ENCODE assay signal across 29 mouse cellular contexts in genomic region chr15:103123343-103123742, GRCm38 (mm10). TPM values are rescaled to one million over a fixed set of nuclear protein-coding genes. Genes with fewer than 3 reads are reported as not detected.
DNase-seq lines count a peak whose midpoint lies in the region; ATAC-seq lines count a peak whose summit lies in the region.
"Had no signal": no experiment of that assay in that cellular context is flagged by ENCODE, and none has a peak within 500 bp of the region (broad histone marks: within the 10 kb centered on the region; RNA-seq: fewer than 3 reads in every experiment).

No protein-coding gene starts in this region.

- H3K9me3 ChIP-seq in intestine, embryonic 15.5 days, result no peaks in the 10 kb centered on the region
- H3K9me3 ChIP-seq in intestine, embryonic 16.5 days (ENCODE audit: control insufficient read depth, low read length), result no peaks in the 10 kb centered on the region
- H3K9me3 ChIP-seq in neural tube, embryonic 12.5 days, result no peaks in the 10 kb centered on the region
- H3K9me3 ChIP-seq in neural tube, embryonic 15.5 days (replicated peaks), result no peaks in the 10 kb centered on the region
- H3K9me3 ChIP-seq in liver, embryonic 11.5 days (ENCODE audit: control insufficient read depth, low read length), result no peaks in the 10 kb centered on the region
- H3K9me3 ChIP-seq: embryonic facial prominence, embryonic 15.5 days; forebrain, embryonic 12.5 days; heart, embryonic 13.5 days; limb, embryonic 12.5 days; liver, embryonic 12.5 days had no signal

- H3K27me3 ChIP-seq in intestine, embryonic 15.5 days (replicated peaks), result peaks cover 56% of the 10 kb centered on the region
- H3K27me3 ChIP-seq in intestine, embryonic 16.5 days (replicated peaks; ENCODE audit: control insufficient read depth, insufficient read depth, low read length), result peaks cover 32% of the 10 kb centered on the region
- 0 out of 2 replicates have a peak, but pooled peaks cover 2% of the 10 kb centered on the region for H3K27me3 ChIP-seq in neural tube, embryonic 12.5 days (replicated peaks)
- H3K27me3 ChIP-seq in neural tube, embryonic 15.5 days (replicated peaks), result no peaks in the 10 kb centered on the region
- peaks cover 47% of the 10 kb centered on the region for H3K27me3 ChIP-seq in liver, embryonic 11.5 days (replicated peaks; ENCODE audit: control insufficient read depth, insufficient read depth, low read length)

- no peak overlapping the region for H3K4me2 ChIP-seq in intestine, embryonic 15.5 days (replicated peaks)
- no peak overlapping the region for H3K4me2 ChIP-seq in intestine, embryonic 16.5 days (ENCODE audit: low read depth, low read length)
- peak overlapping the region; percentile 20 for H3K4me2 ChIP-seq in neural tube, embryonic 12.5 days (replicated peaks)
- H3K4me2 ChIP-seq in neural tube, embryonic 15.5 days, result no peak overlapping the region
- no peak overlapping the region for H3K4me2 ChIP-seq in liver, embryonic 11.5 days
- H3K4me2 ChIP-seq: embryonic facial prominence, embryonic 15.5 days; forebrain, embryonic 12.5 days; heart, embryonic 13.5 days; limb, embryonic 12.5 days; liver, embryonic 12.5 days; midbrain, embryonic 12.5 days had no signal

- no peak overlapping the region for H3K27ac ChIP-seq in intestine, embryonic 15.5 days
- no peak overlapping the region for H3K27ac ChIP-seq in intestine, embryonic 16.5 days (ENCODE audit: low read length)
- peak overlapping the region; percentile 13; the same call in 1 of the 2 replicates for H3K27ac ChIP-seq in neural tube, embryonic 12.5 days
- 0 out of 2 replicates have a peak overlapping the region, but pooled peaks have one; percentile 33 for H3K27ac ChIP-seq in neural tube, embryonic 15.5 days (replicated peaks)
- H3K27ac ChIP-seq in liver, embryonic 11.5 days (ENCODE audit: low read depth, low read length), result no peak overlapping the region
- H3K27ac ChIP-seq: embryonic facial prominence, embryonic 15.5 days; forebrain, embryonic 12.5 days; heart, embryonic 13.5 days; limb, embryonic 12.5 days; liver, embryonic 12.5 days; midbrain, embryonic 12.5 days had no signal

- WGBS in intestine, embryonic 15.5 days, result 45% methylated on average over 8 of the region's 8 CpGs
- 47% methylated on average over 8 of the region's 8 CpGs for WGBS in intestine, embryonic 16.5 days
- WGBS in neural tube, embryonic 12.5 days, result 24% methylated on average over 8 of the region's 8 CpGs
- 13% methylated on average over 8 of the region's 8 CpGs for WGBS in neural tube, embryonic 15.5 days
- 51% methylated on average over 8 of the region's 8 CpGs for WGBS in liver, embryonic 11.5 days

- peak; percentile 18; the same call in 1 of the 2 replicates for ATAC-seq in intestine, embryonic 15.5 days
- no peak for ATAC-seq in intestine, embryonic 16.5 days
- no peak for ATAC-seq in neural tube, embryonic 12.5 days (ENCODE audit: low FRiP score, low read depth)
- no peak for ATAC-seq in neural tube, embryonic 15.5 days (ENCODE audit: low FRiP score)
- no peak for ATAC-seq in liver, embryonic 11.5 days (replicated peaks; ENCODE audit: low FRiP score)
- ATAC-seq: forebrain, postnatal 0 days; inflammation-experienced regulatory T-cells, adult 6 months; liver, embryonic 12.5 days; liver, postnatal 0 days had no signal

- peak; percentile 64 for DNase-seq in kidney, postnatal 10 days
- DNase-seq in kidney, adult 18-20 months, result no peak
- DNase-seq in neural tube, embryonic 10.5 days (ENCODE audit: extremely low spot score, low spot score), result no peak
- DNase-seq in liver, embryonic 11.5 days (ENCODE audit: low spot score), result no peak
- DNase-seq: adrenal gland, postnatal 36 days; B cell, adult 2 months; cerebellum, adult 18-20 months; cerebellum, postnatal 10 days; forebrain, postnatal 0 days; heart, postnatal 10 days; layer of hippocampus, adult 9-11 months; liver, postnatal 0 days; lung, postnatal 36 days; right cerebral cortex, adult 18-20 months; spleen, adult 18-20 months; thymus, postnatal 14 days had no signal

- no peak overlapping the region for H3K9ac ChIP-seq in intestine, embryonic 15.5 days
- H3K9ac ChIP-seq in intestine, embryonic 16.5 days (ENCODE audit: low read depth, low read length), result no peak overlapping the region; the same call in 1 of the 2 replicates
- H3K9ac ChIP-seq in neural tube, embryonic 12.5 days, result no peak overlapping the region
- H3K9ac ChIP-seq in neural tube, embryonic 15.5 days (replicated peaks), result no peak overlapping the region
- no peak overlapping the region for H3K9ac ChIP-seq in liver, embryonic 11.5 days (ENCODE audit: low read depth, low read length)
- H3K9ac ChIP-seq: embryonic facial prominence, embryonic 15.5 days; forebrain, embryonic 12.5 days; forebrain, postnatal 0 days; heart, embryonic 13.5 days; limb, embryonic 12.5 days; liver, embryonic 12.5 days; liver, postnatal 0 days; midbrain, embryonic 12.5 days had no signal

- no peak overlapping the region for H3K4me3 ChIP-seq in intestine, embryonic 15.5 days (replicated peaks)
- H3K4me3 ChIP-seq in intestine, embryonic 16.5 days (ENCODE audit: low read length), result no peak overlapping the region
- no peak overlapping the region for H3K4me3 ChIP-seq in neural tube, embryonic 12.5 days
- H3K4me3 ChIP-seq in neural tube, embryonic 15.5 days (replicated peaks), result no peak overlapping the region
- H3K4me3 ChIP-seq in liver, embryonic 11.5 days (ENCODE audit: low read depth, low read length), result no peak overlapping the region
- H3K4me3 ChIP-seq: embryonic facial prominence, embryonic 15.5 days; forebrain, embryonic 12.5 days; heart, embryonic 13.5 days; limb, embryonic 12.5 days; liver, embryonic 12.5 days; megakaryocyte, embryonic 14.5 days; midbrain, embryonic 12.5 days; myocyte had no signal

- H3K4me1 ChIP-seq in intestine, embryonic 15.5 days (replicated peaks), result peaks cover 48% of the 10 kb centered on the region
- peaks cover 27% of the 10 kb centered on the region for H3K4me1 ChIP-seq in intestine, embryonic 16.5 days (ENCODE audit: control insufficient read depth, insufficient read depth, low read length)
- H3K4me1 ChIP-seq in neural tube, embryonic 12.5 days, result peaks cover 60% of the 10 kb centered on the region
- peaks cover 63% of the 10 kb centered on the region for H3K4me1 ChIP-seq in neural tube, embryonic 15.5 days
- H3K4me1 ChIP-seq in liver, embryonic 11.5 days (replicated peaks; ENCODE audit: control insufficient read depth, insufficient read depth, low read length), result no peaks in the 10 kb centered on the region
- H3K4me1 ChIP-seq: megakaryocyte, embryonic 14.5 days had no signal

- no peaks in the 10 kb centered on the region for H3K36me3 ChIP-seq in intestine, embryonic 15.5 days
- H3K36me3 ChIP-seq in intestine, embryonic 16.5 days (ENCODE audit: control insufficient read depth, insufficient read depth, low read length), result no peaks in the 10 kb centered on the region
- peaks cover 7% of the 10 kb centered on the region; the same call in 1 of the 2 replicates for H3K36me3 ChIP-seq in neural tube, embryonic 12.5 days
- 0 out of 2 replicates have a peak, but pooled peaks cover 3% of the 10 kb centered on the region for H3K36me3 ChIP-seq in neural tube, embryonic 15.5 days
- no peaks in the 10 kb centered on the region for H3K36me3 ChIP-seq in liver, embryonic 11.5 days (ENCODE audit: control insufficient read depth, insufficient read depth, low read length)
- H3K36me3 ChIP-seq: embryonic facial prominence, embryonic 15.5 days; forebrain, embryonic 12.5 days; heart, embryonic 13.5 days; limb, embryonic 12.5 days; liver, embryonic 12.5 days; midbrain, embryonic 12.5 days had no signal

RNA-seq across cellular contexts. Expression of gene Smug1, which starts 43.5 kb away (rescaled TPM):
- 17.8 and 18.2 TPM in 2 replicates for polyA plus RNA-seq in intestine, embryonic 15.5 days (2015; fragmentation: Nextera tagmentation; extraction: Ambion mirVana)
- 20.2 and 22.1 TPM in 2 replicates for polyA plus RNA-seq in intestine, embryonic 16.5 days (2015; fragmentation: Nextera tagmentation; extraction: Ambion mirVana)
- 66.6 and 68.0 TPM in 2 replicates for polyA plus RNA-seq in neural tube, embryonic 12.5 days (2016; fragmentation: Nextera tagmentation; extraction: Ambion mirVana)
- 25.8 and 30.9 TPM in 2 replicates for polyA plus RNA-seq in neural tube, embryonic 15.5 days (2015; fragmentation: Nextera tagmentation; extraction: Ambion mirVana)
- 12.8 and 13.3 TPM in 2 replicates for polyA plus RNA-seq in liver, embryonic 11.5 days (2014; fragmentation: Nextera tagmentation; extraction: Ambion mirVana)

Comparison
In these comparisons a context has a peak if more than half of its experiments do, and no peak if none do; other contexts are left out.
1. H3K27ac ChIP-seq: peak in neural tube, embryonic 12.5 days (single experiment) and neural tube, embryonic 15.5 days (single experiment); none in intestine, embryonic 15.5 days (single experiment), intestine, embryonic 16.5 days (single experiment) and liver, embryonic 11.5 days (single experiment).